Mouse (Mus musculus): ENCODE measurements around the gene Inpp5f.

- TF ChIP-seq POLR2A (IDR thresholded peaks at IDR 0.05; ENCODE audit: borderline replicate concordance, low read depth, low read length) (no peak), CTCF (IDR thresholded peaks at IDR 0.05; ENCODE audit: low read depth, low read length) (no peak)
Measured at GRCm38 (mm10) chr7:128613578-128613977, 2.5 kb downstream of the Inpp5f start.

All from bone marrow macrophage, adult 2 months (primary cell).